Mouse (Mus musculus) testis, adult 2 months (tissue): ENCODE measurements around the gene Arsb.

Experiments used
- CTCF ChIP-seq: fragments of 200-500 bp; IDR thresholded peaks from 2 replicates; pipeline ENCODE4 v1.5.1; 2012; ENCODE audit warnings: low read depth, mild to moderate bottlenecking, inconsistent platforms, low read length, moderate library complexity; ENCODE audit not compliant: control insufficient read depth, insufficient read depth, insufficient replicate concordance
- POLR2A ChIP-seq: fragments of 200-500 bp; IDR thresholded peaks from 2 replicates; pipeline ENCODE4 v1.6.1; 2012; ENCODE audit warnings: low read depth, mild to moderate bottlenecking, inconsistent platforms, low read length, moderate library complexity; ENCODE audit not compliant: control insufficient read depth

GRCm38 (mm10) chr13:93871681-93872080 is 100.3 kb downstream of the Arsb start:
- TF ChIP-seq POLR2A = no peak
- TF ChIP-seq CTCF = no peak
